Mouse (Mus musculus) gastrocnemius, postnatal 36 days (tissue): Measurements from ENCODE around the gene E130114P18Rik. TPM values are rescaled to one million over a fixed set of nuclear protein-coding genes. Genes with fewer than 3 reads are reported as not detected.

Experiments
- DNase-seq, 2 experiments: peaks; one replicate each; pipeline ENCODE4 v3.0.0; 2022
- intact Hi-C: fragments of 180-260 bp; cut with DNase I; formaldehyde crosslinking; loops from one replicate; pipeline ENCODE4 v1.15.1; 2025
- long read RNA-seq, 2 experiments: library from polyadenylated mRNA; stranded (forward); transcript quantifications; one replicate each; pipeline ENCODE4 v2.0.0; 2021
- total RNA-seq, 2 experiments: library from RNA; stranded (reverse); gene quantifications; 2 replicates each; pipeline ENCODE4 v1.2.3; 2021

E130114P18Rik gene
- under 1 TPM in 1 of 2 experiments, not detected in 1; 0.26 TPM for total RNA-seq
- long read RNA-seq, experiment 1, partial matches to known transcripts = 0 of 1 reads
- long read RNA-seq, experiment 1, other reads (novel, unspliced or antisense) = 1 of 1 reads
- long read RNA-seq, experiment 2, partial matches to known transcripts = 0 of 1 reads
- long read RNA-seq, experiment 2, other reads (novel, unspliced or antisense) = 1 of 1 reads

DNA sequence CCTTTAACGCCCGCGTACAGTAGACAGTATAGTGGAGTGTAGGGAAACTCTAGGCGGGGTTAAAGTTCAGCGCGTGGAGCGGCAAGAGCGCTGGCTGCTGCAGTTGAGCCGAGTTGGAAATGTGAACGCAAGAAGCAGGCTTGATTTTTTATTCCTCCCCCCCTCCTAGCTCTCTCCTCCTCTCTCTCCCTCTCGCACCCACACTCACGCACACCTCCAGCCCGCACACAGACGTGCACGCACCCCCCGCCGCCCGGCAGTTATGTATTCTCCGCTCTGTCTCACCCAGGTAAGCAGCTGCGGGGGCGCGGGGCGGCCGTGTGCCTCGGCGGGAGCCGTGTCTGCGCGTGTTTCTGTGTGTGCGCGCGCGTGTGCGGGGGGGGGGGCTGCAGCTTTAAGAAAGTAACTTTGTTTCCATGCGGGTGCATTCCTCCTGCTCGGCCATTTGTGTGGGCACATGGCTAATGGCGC is at the start of gene E130114P18Rik:
TSS of gene E130114P18Rik (minus strand) at position 373 of the 471 bp plus-strand sequence.
- intact Hi-C loops = loop anchor here (2.0 to 10.0 kb wide), 4 partner anchors 27 to 225 kb away; no protein-coding TSS in a partner anchor
- peak; percentile 41 to 60 for DNase-seq

DNA sequence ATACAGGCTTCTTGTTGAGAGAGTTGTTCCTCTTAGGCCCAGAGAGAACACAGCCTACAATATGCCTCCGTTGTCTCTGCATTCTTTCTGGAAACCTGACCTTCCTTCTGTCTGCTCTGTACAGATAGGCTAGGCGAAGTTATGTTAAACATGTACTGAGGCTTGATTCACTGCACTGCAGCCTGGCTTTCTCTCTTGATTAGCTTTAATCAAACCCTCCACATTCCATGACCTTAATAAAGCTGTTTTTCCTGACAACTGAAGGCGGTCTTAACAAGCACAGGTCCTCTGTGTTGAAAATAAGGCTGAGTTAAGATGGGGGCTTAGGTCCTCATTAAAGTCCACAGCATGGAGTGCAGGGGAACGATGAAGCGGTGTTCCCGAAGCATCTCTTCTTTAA is 49.2 kb upstream of the E130114P18Rik start:
- intact Hi-C loops = no loop called here
- no peak for DNase-seq

DNA sequence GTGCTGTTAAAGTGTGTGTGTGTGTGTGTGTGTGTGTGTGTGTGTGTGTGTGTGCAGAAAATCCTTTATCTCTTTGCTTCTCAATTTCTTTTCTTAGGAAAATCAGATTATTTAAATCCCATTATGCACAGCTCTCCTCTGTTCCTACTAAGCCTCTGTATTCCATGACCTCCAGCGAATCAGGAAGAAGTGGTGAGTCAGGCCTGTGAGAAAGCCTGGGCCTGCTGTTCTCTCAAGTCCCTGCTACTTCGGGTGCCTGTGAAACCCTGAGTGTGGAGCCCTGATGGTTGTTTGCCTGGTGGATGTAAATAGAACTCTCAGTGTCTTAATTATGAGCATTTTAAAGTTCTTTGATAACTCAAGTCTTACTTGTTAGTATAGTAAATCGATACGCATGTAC is 48.0 kb upstream of the E130114P18Rik start:
- no peak for DNase-seq
- intact Hi-C loops = no loop called here

DNA sequence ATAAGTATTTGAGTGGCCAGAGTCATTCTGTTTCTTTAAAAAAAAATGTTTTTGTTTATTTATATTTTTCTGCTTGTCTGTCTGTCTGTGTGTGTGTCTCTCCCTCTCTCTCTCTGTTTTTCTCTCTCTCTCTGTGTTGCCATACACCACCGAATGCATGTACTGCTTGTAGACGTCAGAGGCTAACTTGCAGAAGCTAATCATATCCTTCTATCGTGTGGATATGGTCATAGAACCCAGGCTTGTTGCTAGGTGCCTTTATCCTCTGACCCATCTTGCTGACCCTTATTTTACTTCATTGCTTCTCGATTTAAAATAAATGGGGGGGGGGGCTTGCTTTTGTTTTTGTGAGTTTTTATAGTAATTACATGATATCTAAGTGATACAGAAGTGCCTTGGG is 47.6 kb upstream of the E130114P18Rik start:
- intact Hi-C loops = no loop called here
- no peak for DNase-seq

GRCm38 (mm10) chr4:97824451-97824850 is 46.6 kb upstream of the E130114P18Rik start:
- intact Hi-C loops = no loop called here
- no peak for DNase-seq

GRCm38 (mm10) chr4:97823512-97823911 is 45.6 kb upstream of the E130114P18Rik start:
- intact Hi-C loops = no loop called here

GRCm38 (mm10) chr4:97821556-97822251 is 43.8 kb upstream of the E130114P18Rik start:
- no peak for DNase-seq
- intact Hi-C loops = no loop called here

More at GRCm38 (mm10) chr4:97823512-97823911, 45.6 kb upstream of the E130114P18Rik start:
- no peak for DNase-seq

DNA sequence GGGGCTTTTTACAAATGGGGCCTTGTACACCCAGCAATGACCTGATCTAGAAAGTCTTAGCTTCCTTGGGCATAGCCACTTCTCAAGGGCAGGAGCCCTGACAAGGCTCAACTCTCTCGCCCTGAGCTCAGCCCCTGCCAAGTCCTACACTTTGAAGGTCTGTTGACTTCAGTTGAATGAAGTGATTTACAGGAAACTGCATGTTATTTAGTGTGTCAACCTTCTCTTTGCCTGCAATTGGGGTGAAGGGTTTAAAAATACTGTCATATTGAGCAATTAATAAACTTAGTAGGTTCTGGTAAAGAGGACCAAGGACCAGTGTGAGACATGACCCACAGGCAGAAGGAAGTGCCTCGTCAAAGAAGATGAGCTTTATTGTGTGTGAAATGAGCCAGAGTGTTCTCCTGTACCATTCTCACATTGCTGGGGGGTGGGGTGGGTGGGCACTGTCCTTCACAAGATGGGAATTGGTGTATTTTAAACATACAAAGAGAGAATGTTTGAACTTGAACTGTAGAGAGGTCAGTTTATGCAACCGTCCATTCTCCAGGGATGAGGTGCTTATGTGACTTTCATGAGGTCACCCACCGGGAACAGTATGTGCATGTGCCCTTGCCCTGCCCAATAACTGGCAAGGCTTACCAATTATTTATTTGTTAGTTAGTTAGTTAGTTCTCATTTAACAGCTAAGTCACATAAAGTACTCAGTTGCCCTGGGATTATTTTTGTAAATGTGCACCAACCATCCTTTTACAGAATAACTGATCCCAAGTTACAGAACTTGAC is 42.8 kb upstream of the E130114P18Rik start:
- intact Hi-C loops = no loop called here

GRCm38 (mm10) chr4:97819101-97819500 is 41.2 kb upstream of the E130114P18Rik start:
- no peak for DNase-seq
- intact Hi-C loops = no loop called here

More for the DNA sequence above, 42.8 kb upstream of the E130114P18Rik start:
- no peak for DNase-seq

GRCm38 (mm10) chr4:97818498-97818897 is 40.6 kb upstream of the E130114P18Rik start:
- intact Hi-C loops = no loop called here
- DNase-seq = no peak

GRCm38 (mm10) chr4:97817741-97818140 is 39.9 kb upstream of the E130114P18Rik start:
- DNase-seq = no peak
- intact Hi-C loops = no loop called here

DNA sequence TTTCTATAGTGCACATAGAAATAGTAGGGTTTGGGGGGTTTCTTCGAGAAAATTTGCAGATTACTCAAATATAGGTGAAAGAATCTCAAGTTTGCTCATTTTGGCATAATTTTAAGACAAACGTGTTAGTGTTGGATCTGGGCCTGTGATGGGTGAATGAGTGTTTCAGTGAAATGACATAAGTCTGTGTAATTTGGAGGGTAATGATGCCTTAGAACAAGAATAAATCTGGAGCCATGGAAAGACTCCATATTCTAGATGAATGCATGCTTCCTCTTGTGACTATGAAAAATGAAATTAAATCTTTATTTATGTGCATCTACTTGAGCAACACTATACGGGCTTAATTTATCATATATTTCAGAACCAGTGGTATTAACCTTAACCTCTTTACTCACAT is 38.9 kb upstream of the E130114P18Rik start:
- intact Hi-C loops = no loop called here
- no peak for DNase-seq

- intact Hi-C loops = no loop called here
- DNase-seq = no peak
Measured at GRCm38 (mm10) chr4:97816001-97816400, 38.1 kb upstream of the E130114P18Rik start.

GRCm38 (mm10) chr4:97814515-97814914 is 36.6 kb upstream of the E130114P18Rik start:
- no peak for DNase-seq
- intact Hi-C loops = no loop called here

DNA sequence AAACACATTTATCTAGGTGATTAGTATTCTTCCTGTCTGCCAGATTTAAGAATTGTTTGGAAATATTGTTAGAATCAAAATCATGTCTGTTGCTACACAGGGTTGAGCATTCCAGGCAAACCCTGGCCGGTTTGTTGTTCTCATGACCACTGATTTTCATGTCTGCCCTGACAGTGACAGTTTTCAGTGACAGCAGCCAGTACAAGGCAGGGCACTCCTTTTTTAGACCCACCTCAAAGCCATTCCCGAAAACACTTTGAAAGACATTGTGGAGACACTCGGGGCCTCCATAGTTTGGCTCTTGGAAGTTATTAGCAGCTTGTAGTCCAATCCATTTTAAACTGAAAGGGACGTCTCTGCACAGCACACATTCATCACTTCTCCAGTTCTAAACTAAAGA is 36.1 kb upstream of the E130114P18Rik start:
- intact Hi-C loops = no loop called here
- DNase-seq = no peak

DNA sequence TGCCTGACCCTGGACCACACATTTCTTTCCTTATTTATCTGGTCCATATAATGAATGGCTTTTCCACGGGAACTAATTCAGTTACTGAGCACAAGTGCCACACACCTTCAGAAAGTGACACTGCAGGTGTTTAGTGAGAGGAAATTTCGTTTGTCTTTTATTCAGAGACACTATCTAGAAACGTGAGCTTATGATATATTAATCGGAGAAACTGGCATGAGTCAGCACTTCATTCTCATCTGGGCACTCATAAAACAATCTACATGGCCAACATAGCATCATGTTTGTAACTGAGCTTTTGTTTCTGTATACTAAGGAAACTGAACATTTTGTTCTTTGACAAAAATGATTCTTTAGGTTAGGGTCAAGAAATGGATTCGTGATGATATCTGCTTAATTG is 35.2 kb upstream of the E130114P18Rik start:
- DNase-seq = no peak
- intact Hi-C loops = no loop called here

DNA sequence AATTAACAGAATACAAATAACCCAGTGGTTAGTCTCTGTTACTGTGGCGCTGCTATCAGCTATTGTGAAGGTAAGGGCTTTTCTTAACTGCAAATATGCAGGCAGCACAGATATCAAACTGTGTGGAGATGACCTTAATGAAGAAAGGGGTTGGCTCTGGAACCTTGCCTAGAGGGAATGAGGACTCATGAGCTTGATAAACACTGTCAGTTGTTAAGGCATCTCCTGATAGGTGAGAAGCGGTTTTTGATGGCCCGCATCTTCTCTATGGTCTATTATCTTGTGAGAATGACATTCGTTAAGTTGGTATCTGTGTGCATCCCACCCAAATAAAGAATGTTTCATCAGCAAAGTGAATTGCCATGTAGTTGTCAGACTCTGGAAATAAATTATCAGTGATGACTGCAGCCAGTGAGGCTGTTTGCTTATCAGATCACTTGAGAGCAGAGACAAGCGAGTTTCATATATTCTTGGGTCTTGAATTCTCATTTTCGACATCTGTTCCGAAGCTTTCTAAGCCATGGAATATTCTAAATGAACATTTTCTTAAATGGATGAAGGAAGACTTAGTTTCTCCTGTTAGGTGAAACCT is 32.6 kb upstream of the E130114P18Rik start:
- intact Hi-C loops = no loop called here
- no peak for DNase-seq

GRCm38 (mm10) chr4:97809582-97810295 is 31.9 kb upstream of the E130114P18Rik start:
- intact Hi-C loops = no loop called here
- DNase-seq = no peak

- intact Hi-C loops = no loop called here
- DNase-seq = no peak
Measured at GRCm38 (mm10) chr4:97808885-97809284, 31.0 kb upstream of the E130114P18Rik start.

- no peak for DNase-seq
- intact Hi-C loops = no loop called here
Measured at GRCm38 (mm10) chr4:97806924-97807323, 29.0 kb upstream of the E130114P18Rik start.
